Mouse (Mus musculus) hindbrain, embryonic 15.5 days (tissue): ENCODE results near the gene Nudt16l1. TPM values are rescaled to one million over a fixed set of nuclear protein-coding genes. Genes with fewer than 3 reads are reported as not detected.

Source experiments
- ATAC-seq: fragments of 200-750 bp; cut with Nextera tagmentation; 2 replicates; pipeline ENCODE4 v1.8.0; 2017; ENCODE audit warnings: low read depth, moderate number of reproducible peaks, moderate TSS enrichment; ENCODE audit not compliant: low FRiP score
- H3K27ac ChIP-seq: fragments of 300-500 bp; sonication (generic); replicated peaks from 2 replicates; pipeline ENCODE4 v1.5.1; 2015; ENCODE audit warnings: mild to moderate bottlenecking, inconsistent platforms
- H3K27me3 ChIP-seq: fragments of 300-500 bp; sonication (generic); 2 replicates; pipeline ENCODE4 v1.6.1; 2015; ENCODE audit warnings: control low read depth, inconsistent platforms
- H3K36me3 ChIP-seq: fragments of 300-500 bp; sonication (generic); 2 replicates; pipeline ENCODE4 v1.6.1; 2015; ENCODE audit warnings: control low read depth, inconsistent platforms
- H3K4me1 ChIP-seq: fragments of 300-500 bp; sonication (generic); replicated peaks from 2 replicates; pipeline ENCODE4 v1.6.1; 2015; ENCODE audit warnings: control low read depth, inconsistent platforms
- H3K4me2 ChIP-seq: fragments of 300-500 bp; sonication (generic); 2 replicates; pipeline ENCODE4 v1.6.1; 2015; ENCODE audit warnings: moderate library complexity, mild to moderate bottlenecking, inconsistent platforms
- H3K4me3 ChIP-seq: fragments of 300-500 bp; sonication (generic); 2 replicates; pipeline ENCODE4 v1.5.1; 2015; ENCODE audit warnings: mild to moderate bottlenecking, inconsistent platforms
- H3K9ac ChIP-seq: fragments of 300-500 bp; sonication (generic); 2 replicates; pipeline ENCODE4 v1.6.1; 2015; ENCODE audit warnings: inconsistent platforms
- H3K9me3 ChIP-seq: fragments of 300-500 bp; sonication (generic); 2 replicates; pipeline ENCODE4 v1.6.1; 2016; ENCODE audit warnings: control low read depth, inconsistent platforms
- WGBS: fragments of 180-500 bp; shearing (Covaris S2); methylation state at CpG from one replicate; pipeline ENCODE4 v1.1.7; 2015; 5-methylcytosine and 5-hydroxymethylcytosine counted together
- polyA plus RNA-seq: library from polyadenylated mRNA; unstranded; fragments of >200 nt; fragmentation: Nextera tagmentation; extraction: Ambion mirVana; gene quantifications from 2 replicates; pipeline ENCODE4 v1.2.1, GENCODE M21; 2015

Gene Nudt16l1
- polyA plus RNA-seq: 128 and 130 TPM in 2 replicates

- Histone ChIP-seq H3K4me3 (peak within 1 kb of the TSS; percentile 92), H3K27me3 (no peaks in the 10 kb centered on the region), H3K27ac (peak within 1 kb of the TSS; percentile 91), H3K4me2 (peak within 1 kb of the TSS; percentile 96), H3K9me3 (no peaks in the 10 kb centered on the region), H3K4me1 (peaks cover 22% of the 10 kb centered on the region), H3K36me3 (peaks cover 69% of the 10 kb centered on the region), H3K9ac (peak within 1 kb of the TSS; percentile 99)
- WGBS: 5% methylated on average over 2 of the region's 2 CpGs
- no peak for ATAC-seq
Observed at GRCm38 (mm10) chr16:4938461-4938860, at the start of gene Nudt16l1. Gene Nudt16l1, plus strand, starts transcription at chr16:4938761.

GRCm38 (mm10) chr16:4890201-4890709, 48.3 kb upstream of the Nudt16l1 start:
- WGBS: 72% methylated on average over 4 of the region's 4 CpGs
- Histone ChIP-seq H3K27ac (no peak overlapping the region), H3K4me1 (peaks cover 44% of the 10 kb centered on the region), H3K36me3 (peaks cover 3% of the 10 kb centered on the region; the same call in 1 of the 2 replicates), H3K27me3 (no peaks in the 10 kb centered on the region), H3K9ac (no peak overlapping the region), H3K4me2 (no peak overlapping the region), H3K4me3 (no peak overlapping the region), H3K9me3 (no peaks in the 10 kb centered on the region)
- ATAC-seq: no peak

GRCm38 (mm10) chr16:4892171-4892570, 46.4 kb upstream of the Nudt16l1 start:
- WGBS: 86% methylated on average over 6 of the region's 6 CpGs
- H3K36me3 ChIP-seq: peaks cover 3% of the 10 kb centered on the region; the same call in 1 of the 2 replicates
- no peak overlapping the region for H3K4me2 ChIP-seq
- H3K4me3 ChIP-seq: no peak overlapping the region
- no peak overlapping the region for H3K9ac ChIP-seq
- H3K27ac ChIP-seq: no peak overlapping the region
- H3K4me1 ChIP-seq: peaks cover 38% of the 10 kb centered on the region
- H3K9me3 ChIP-seq: no peaks in the 10 kb centered on the region
- no peaks in the 10 kb centered on the region for H3K27me3 ChIP-seq
- ATAC-seq: no peak

- no peak for ATAC-seq
- H3K27me3 ChIP-seq: no peaks in the 10 kb centered on the region
- H3K9ac ChIP-seq: no peak overlapping the region
- no peak overlapping the region for H3K4me3 ChIP-seq
- no peaks in the 10 kb centered on the region for H3K9me3 ChIP-seq
- peaks cover 3% of the 10 kb centered on the region; the same call in 1 of the 2 replicates for H3K36me3 ChIP-seq
- H3K4me1 ChIP-seq: peaks cover 17% of the 10 kb centered on the region; the same call in 1 of the 2 replicates
- no peak overlapping the region for H3K4me2 ChIP-seq
- H3K27ac ChIP-seq: no peak overlapping the region
- WGBS: 81% methylated on average over 7 of the region's 7 CpGs
Observed at GRCm38 (mm10) chr16:4894201-4894908, 44.2 kb upstream of the Nudt16l1 start.

- WGBS: 82% methylated on average over 5 of the region's 5 CpGs
- peaks cover 3% of the 10 kb centered on the region; the same call in 1 of the 2 replicates for H3K36me3 ChIP-seq
- ATAC-seq: no peak
- H3K4me1 ChIP-seq: no peaks in the 10 kb centered on the region; the same call in 1 of the 2 replicates
- no peaks in the 10 kb centered on the region for H3K9me3 ChIP-seq
- H3K9ac ChIP-seq: no peak overlapping the region
- no peak overlapping the region for H3K4me3 ChIP-seq
- H3K27ac ChIP-seq: no peak overlapping the region
- H3K4me2 ChIP-seq: no peak overlapping the region
- H3K27me3 ChIP-seq: no peaks in the 10 kb centered on the region
Observed at GRCm38 (mm10) chr16:4896249-4897027, 42.1 kb upstream of the Nudt16l1 start.

GRCm38 (mm10) chr16:4897146-4897730, 41.3 kb upstream of the Nudt16l1 start:
- Histone ChIP-seq H3K4me2 (no peak overlapping the region), H3K9ac (no peak overlapping the region), H3K27ac (no peak overlapping the region), H3K27me3 (no peaks in the 10 kb centered on the region), H3K4me1 (no peaks in the 10 kb centered on the region; the same call in 1 of the 2 replicates), H3K9me3 (no peaks in the 10 kb centered on the region), H3K4me3 (no peak overlapping the region), H3K36me3 (peaks cover 3% of the 10 kb centered on the region; the same call in 1 of the 2 replicates)
- no peak for ATAC-seq
- 57% methylated on average over 7 of the region's 7 CpGs for WGBS

GRCm38 (mm10) chr16:4898881-4899280, 39.7 kb upstream of the Nudt16l1 start:
- H3K4me3 ChIP-seq: no peak overlapping the region
- no peak overlapping the region for H3K9ac ChIP-seq
- ATAC-seq: no peak
- H3K27ac ChIP-seq: no peak overlapping the region
- 82% methylated on average over 6 of the region's 6 CpGs for WGBS
- H3K36me3 ChIP-seq: no peaks in the 10 kb centered on the region
- no peaks in the 10 kb centered on the region for H3K9me3 ChIP-seq
- no peaks in the 10 kb centered on the region; the same call in none of the 2 replicates for H3K4me1 ChIP-seq
- no peak overlapping the region for H3K4me2 ChIP-seq
- H3K27me3 ChIP-seq: no peaks in the 10 kb centered on the region

GRCm38 (mm10) chr16:4899711-4900110, 38.9 kb upstream of the Nudt16l1 start:
- WGBS: 85% methylated on average over 2 of the region's 2 CpGs
- Histone ChIP-seq H3K9ac (no peak overlapping the region), H3K4me2 (no peak overlapping the region), H3K4me3 (no peak overlapping the region), H3K27ac (no peak overlapping the region), H3K27me3 (no peaks in the 10 kb centered on the region), H3K36me3 (no peaks in the 10 kb centered on the region), H3K9me3 (no peaks in the 10 kb centered on the region), H3K4me1 (no peaks in the 10 kb centered on the region; the same call in none of the 2 replicates)
- ATAC-seq: no peak

GRCm38 (mm10) chr16:4901167-4901566, 37.4 kb upstream of the Nudt16l1 start:
- H3K9me3 ChIP-seq: no peaks in the 10 kb centered on the region
- ATAC-seq: no peak
- no peaks in the 10 kb centered on the region for H3K27me3 ChIP-seq
- WGBS: 47% methylated on average over 7 of the region's 7 CpGs
- H3K4me1 ChIP-seq: no peaks in the 10 kb centered on the region; the same call in none of the 2 replicates
- H3K27ac ChIP-seq: no peak overlapping the region; the same call in 1 of the 2 replicates
- H3K4me3 ChIP-seq: no peak overlapping the region
- H3K9ac ChIP-seq: no peak overlapping the region
- no peak overlapping the region for H3K4me2 ChIP-seq
- no peaks in the 10 kb centered on the region for H3K36me3 ChIP-seq

- no peaks in the 10 kb centered on the region; the same call in 1 of the 2 replicates for H3K4me1 ChIP-seq
- WGBS: 83% methylated on average over 2 of the region's 2 CpGs
- no peaks in the 10 kb centered on the region for H3K9me3 ChIP-seq
- no peak overlapping the region for H3K27ac ChIP-seq
- no peak overlapping the region for H3K4me2 ChIP-seq
- ATAC-seq: no peak
- H3K9ac ChIP-seq: no peak overlapping the region
- no peak overlapping the region for H3K4me3 ChIP-seq
- no peaks in the 10 kb centered on the region for H3K27me3 ChIP-seq
- no peaks in the 10 kb centered on the region for H3K36me3 ChIP-seq
Observed at GRCm38 (mm10) chr16:4902390-4902789, 36.2 kb upstream of the Nudt16l1 start.

GRCm38 (mm10) chr16:4903491-4904102, 35.0 kb upstream of the Nudt16l1 start:
- Histone ChIP-seq H3K9me3 (no peaks in the 10 kb centered on the region), H3K9ac (no peak overlapping the region), H3K36me3 (no peaks in the 10 kb centered on the region), H3K4me2 (no peak overlapping the region), H3K4me3 (no peak overlapping the region), H3K27ac (no peak overlapping the region), H3K4me1 (no peaks in the 10 kb centered on the region; the same call in 1 of the 2 replicates), H3K27me3 (no peaks in the 10 kb centered on the region)
- 90% methylated on average over 6 of the region's 6 CpGs for whole genome bisulfite sequencing
- no peak for ATAC-seq
